Mouse (Mus musculus): Measurements from ENCODE around the gene Lmo2.
A peak's percentile ranks its signal among the peaks of the same experiment; 100 is the strongest.

Lmo2 gene

GRCm38 (mm10) chr2:103944859-103945258 lies 12.9 kb upstream of the Lmo2 start:
- DNase-seq (ENCODE audit: low spot score) = peak; percentile 49

DNA sequence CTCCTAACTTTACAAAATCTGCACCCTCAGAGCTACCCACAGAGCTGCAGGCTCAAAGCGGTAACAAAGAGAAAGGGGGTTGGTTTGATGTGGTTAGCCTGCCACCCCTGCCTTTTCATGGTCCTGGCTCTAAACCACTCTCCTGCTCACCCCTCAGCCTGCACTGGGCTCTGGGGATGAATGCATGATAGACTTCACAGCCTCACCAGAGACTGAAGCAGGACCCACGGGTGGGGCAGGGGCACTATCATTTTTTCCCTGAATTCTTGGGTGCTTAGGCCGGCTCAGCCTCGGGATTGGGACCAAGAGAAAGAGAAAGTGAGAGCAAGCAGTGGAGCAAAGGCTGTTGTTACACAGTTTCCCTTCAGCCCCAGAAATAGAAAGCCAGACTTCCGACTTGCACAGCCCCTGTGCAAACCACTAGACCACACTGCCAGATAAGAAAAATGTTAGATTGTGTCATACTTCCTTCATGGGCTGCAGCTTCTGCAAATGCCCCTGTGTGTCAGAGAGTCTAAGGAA lies 12.2 kb upstream of the Lmo2 start:
- peak; percentile 39 for DNase-seq (ENCODE audit: low spot score)

- DNase-seq (ENCODE audit: low spot score) = no peak
These were observed 10.9 kb upstream of the Lmo2 start for GRCm38 (mm10) chr2:103946892-103947291.

DNA sequence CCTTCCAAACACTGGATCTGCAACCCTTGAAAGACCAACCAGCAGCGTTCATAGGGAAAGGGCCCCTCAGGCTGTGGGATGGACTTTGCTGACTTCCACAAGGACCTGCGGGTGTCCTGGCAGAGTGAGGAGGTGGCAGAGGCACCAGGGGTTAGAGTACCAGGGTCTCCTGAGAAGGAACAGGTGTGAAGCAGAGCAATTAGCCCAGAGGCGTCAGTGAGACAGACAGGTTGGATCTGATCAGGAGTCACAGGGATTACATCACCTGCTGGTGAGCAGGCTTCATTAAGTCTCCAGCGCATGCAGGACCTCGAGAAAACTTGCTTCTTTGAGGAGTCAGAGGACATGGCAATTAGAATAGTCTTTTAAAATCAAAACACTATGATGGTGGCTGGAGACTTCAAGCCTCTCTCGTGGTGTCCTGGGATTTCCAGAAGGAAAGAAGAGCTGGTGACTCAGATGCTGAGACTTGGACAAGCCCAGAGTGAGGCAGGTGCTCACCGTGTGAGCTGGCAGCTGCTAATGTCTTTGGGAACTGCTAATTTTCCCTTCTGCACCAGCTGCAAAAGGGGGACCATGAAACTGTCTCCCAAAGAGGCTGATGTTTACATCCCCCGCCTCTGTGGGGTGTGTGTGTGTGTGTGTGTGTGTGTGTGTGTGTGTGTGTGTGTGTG lies 9.7 kb upstream of the Lmo2 start:
- DNase-seq (ENCODE audit: low spot score) = no peak

DNA sequence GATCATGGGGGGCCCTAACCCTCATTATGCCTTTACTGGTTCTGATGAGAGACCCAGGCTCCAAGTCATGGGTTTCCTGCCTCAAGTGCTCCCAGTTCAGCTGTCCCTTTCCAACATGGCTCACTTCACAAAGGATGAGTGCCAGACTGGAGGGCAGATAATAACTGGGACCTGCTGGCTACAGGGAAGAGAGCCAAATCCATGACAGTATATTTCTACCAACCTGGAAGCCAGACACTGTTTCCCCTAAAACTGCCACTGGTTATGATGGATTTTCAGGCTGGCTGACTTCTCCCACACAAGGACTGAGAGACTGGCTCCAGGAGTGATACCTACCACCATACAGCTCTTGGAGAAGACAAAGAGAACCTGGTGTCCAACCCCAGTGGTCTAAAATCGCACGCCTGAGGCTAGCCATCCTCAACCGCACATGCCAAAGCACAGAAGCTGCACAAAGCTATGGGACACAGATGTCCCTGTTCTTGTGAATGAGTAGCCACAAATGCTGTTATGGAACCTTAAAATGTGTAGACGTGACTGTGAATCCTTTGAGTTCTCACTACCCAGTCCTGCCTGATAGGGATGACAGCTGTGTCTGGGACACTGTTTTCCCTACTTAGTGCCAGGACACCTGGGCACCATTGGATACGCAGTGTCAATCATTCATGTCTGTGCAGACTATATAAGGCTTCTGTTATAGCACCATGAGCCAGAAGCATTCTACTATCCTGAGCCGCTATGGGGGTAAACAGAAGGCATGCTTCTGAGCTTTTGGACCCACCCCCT lies 4.5 kb upstream of the Lmo2 start:
- DNase-seq (ENCODE audit: low spot score) = no peak

GRCm38 (mm10) chr2:103955714-103956113 lies 2.1 kb upstream of the Lmo2 start:
- DNase-seq (ENCODE audit: low spot score) = no peak

DNA sequence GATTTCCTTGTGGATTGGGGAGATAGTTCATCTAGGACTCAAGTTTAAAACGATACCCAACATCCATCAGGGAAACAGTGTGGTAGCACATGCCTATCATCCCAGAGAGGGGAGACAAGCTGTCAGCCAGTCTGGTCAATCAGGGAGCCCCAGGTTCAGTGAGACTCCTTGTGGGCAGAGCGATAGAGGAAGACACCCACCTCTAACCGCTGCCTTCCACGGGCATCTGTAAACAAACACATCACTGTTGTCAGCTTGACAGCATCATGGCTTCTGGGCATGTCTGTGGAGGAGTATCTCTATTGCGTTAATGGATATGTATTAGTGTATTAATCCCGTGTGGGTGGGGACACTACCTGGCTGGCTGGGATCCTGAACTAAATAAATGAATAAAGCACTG lies 919 bp upstream of the Lmo2 start:
- DNase-seq (ENCODE audit: low spot score) = no peak

DNA sequence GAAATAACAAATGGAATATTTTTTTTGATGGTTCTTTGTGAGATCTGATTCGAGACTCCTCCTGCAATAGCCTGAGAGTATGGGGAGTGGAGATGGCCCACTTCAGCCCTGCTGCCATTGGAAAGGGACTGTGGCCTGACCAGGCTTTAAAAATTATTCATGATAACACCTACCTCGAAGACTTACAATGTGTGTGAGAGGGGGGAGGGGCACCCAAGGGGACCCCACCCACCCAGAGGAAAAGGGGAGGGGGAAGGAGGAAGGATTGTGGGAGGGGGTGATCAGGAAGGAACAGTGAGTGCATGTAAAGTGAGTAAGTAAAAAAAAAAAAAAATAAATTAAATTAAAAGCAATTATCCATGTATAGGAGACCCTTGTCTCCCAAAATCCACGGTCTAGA lies 848 bp downstream of the Lmo2 start:
- DNase-seq (ENCODE audit: low spot score) = no peak

- DNase-seq (ENCODE audit: low spot score) = no peak
These were observed 1.3 kb downstream of the Lmo2 start for GRCm38 (mm10) chr2:103959066-103959465.

DNA sequence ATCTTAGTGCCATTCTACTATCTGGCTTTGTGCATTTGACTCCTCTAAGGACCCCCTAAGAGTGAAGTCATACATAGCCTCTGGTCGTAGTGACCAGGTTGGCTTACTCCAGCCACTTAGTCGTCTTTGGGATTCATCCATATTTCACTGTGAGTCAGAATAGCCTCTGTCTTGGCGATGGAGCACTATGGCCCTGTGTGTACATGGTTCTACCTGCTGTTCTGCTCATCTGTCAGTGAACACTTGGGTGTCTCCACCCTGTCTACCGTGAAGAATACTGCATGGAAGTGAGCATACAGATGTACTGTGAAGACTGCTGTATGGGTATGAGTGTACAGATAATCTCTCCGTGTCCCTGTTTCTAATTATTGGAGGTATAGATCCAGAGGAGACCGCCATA lies 1.8 kb downstream of the Lmo2 start:
- DNase-seq (ENCODE audit: low spot score) = no peak

- no peak for DNase-seq (ENCODE audit: low spot score)
These were observed 4.6 kb downstream of the Lmo2 start for GRCm38 (mm10) chr2:103962349-103962748.

GRCm38 (mm10) chr2:103965391-103965790 lies 7.6 kb downstream of the Lmo2 start:
- no peak for DNase-seq (ENCODE audit: low spot score)

GRCm38 (mm10) chr2:103968186-103968585 lies 10.4 kb downstream of the Lmo2 start:
- no peak for DNase-seq (ENCODE audit: low spot score)

DNA sequence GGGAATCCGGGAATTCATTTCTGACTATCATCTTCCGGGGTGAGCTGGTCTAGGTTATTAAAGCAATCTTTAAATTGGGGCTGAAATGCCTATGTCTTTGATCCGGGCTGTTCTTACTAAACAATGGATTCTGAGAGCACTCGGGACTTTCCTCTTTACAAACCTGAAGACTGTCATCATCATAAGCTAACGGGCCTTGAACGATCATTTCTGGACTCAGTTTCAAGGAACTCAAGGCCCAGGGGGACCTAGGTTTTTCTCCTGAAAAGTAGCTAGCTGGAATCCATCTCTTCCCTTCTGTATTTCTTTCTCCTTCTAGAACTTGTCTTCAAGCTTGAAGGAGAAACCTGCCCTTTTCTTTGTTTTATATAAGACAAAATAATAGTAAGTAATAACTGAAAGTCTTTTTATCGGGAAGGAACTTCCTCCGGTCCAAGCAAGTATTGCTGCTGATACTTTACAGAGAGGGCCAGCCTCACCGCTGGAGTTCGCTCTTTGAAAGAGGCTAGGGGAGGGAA lies 11.2 kb downstream of the Lmo2 start:
- DNase-seq (ENCODE audit: low spot score) = no peak

- peak; percentile 65 for DNase-seq (ENCODE audit: low spot score)
These were observed 11.8 kb downstream of the Lmo2 start for GRCm38 (mm10) chr2:103969437-103970040.

DNA sequence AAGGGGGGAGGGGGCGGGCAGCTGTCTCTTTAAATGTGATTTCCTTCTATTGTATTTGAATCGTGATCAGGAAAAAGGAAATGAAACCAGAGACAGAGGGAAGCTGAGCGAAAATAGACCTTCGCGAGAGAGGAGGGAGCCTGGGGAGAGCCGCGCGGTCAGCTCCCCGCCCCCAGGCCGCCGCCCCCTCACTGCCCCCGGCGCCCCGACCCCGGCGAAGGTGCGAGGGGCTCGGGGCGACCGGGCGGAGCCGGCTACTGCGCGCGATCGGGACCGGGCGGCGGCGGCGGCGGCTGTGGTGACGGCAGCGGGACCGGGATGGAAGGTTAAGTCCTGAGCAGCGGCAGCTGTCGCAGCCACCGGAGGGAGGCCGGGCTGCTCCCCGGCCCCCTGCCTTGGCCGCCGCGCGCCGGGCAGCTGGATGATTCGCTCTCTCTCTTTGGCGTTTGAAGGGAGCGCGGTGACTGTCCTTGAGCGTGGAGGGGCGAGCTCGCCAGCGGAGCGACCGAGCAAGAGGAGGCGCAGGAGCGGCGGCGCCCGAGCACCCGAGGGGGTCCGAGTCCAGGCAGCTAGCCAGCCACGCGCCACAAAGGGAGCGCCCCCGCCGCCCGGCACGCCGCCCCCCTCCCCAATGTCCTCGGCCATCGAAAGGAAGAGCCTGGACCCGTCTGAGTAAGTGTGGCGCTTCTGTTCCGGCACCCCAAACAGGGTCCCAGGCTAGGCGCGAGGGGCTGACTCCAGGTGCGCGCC lies 12.4 kb downstream of the Lmo2 start:
- DNase-seq (ENCODE audit: low spot score) = peak; percentile 59

GRCm38 (mm10) chr2:103970791-103971649 lies 13.2 kb downstream of the Lmo2 start:
- DNase-seq (ENCODE audit: low spot score) = no peak

GRCm38 (mm10) chr2:103971838-103972237 lies 14.1 kb downstream of the Lmo2 start:
- no peak for DNase-seq (ENCODE audit: low spot score)

- DNase-seq (ENCODE audit: low spot score) = no peak
These were observed 18.1 kb downstream of the Lmo2 start for GRCm38 (mm10) chr2:103975904-103976303.

DNA sequence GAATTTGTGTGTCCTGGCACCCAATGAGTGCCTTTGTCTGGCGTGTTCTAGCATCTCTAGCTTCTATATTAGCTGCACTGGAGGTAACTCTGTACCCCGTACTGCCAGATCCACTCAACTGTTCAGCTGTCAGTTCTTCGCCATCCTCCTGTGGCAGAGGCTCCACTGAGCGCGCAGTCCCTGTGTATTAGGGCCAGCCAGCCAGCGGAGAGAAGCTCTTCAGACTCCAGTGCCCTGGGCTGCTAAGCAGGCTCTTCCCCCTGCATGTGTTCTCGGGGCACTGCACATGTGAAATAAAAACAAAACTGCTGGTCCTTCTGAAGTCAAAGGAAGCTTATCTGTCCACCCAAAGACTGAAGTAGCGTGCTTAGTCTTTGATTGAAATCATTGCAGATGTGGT lies 19.4 kb downstream of the Lmo2 start:
- no peak for DNase-seq (ENCODE audit: low spot score)

GRCm38 (mm10) chr2:103977716-103978115 lies 19.9 kb downstream of the Lmo2 start:
- no peak for DNase-seq (ENCODE audit: low spot score)
